Mouse (Mus musculus) liver, embryonic 12.5 days (tissue): ENCODE measurements around the gene Gnmt. TPM values are rescaled to one million over a fixed set of nuclear protein-coding genes. Genes with fewer than 3 reads are reported as not detected.

Experiments
- ATAC-seq: fragments of 200-750 bp; cut with Nextera tagmentation; 2 replicates; pipeline ENCODE4 v1.8.0; 2017; ENCODE audit warnings: moderate number of reproducible peaks, mild to moderate bottlenecking, moderate library complexity
- H3K27ac ChIP-seq: fragments of 300-500 bp; sonication (generic); 2 replicates; pipeline ENCODE4 v1.5.1; 2016; ENCODE audit warnings: mild to moderate bottlenecking
- H3K27me3 ChIP-seq: fragments of 300-500 bp; sonication (generic); replicated peaks from 2 replicates; pipeline ENCODE4 v1.6.1; 2016; ENCODE audit warnings: mild to moderate bottlenecking, moderate library complexity
- H3K36me3 ChIP-seq: fragments of 300-500 bp; sonication (generic); 2 replicates; pipeline ENCODE4 v1.6.1; 2016; ENCODE audit warnings: mild to moderate bottlenecking, moderate library complexity
- H3K4me1 ChIP-seq: fragments of 300-500 bp; sonication (generic); 2 replicates; pipeline ENCODE4 v1.6.1; 2016
- H3K4me2 ChIP-seq: fragments of 300-500 bp; sonication (generic); 2 replicates; pipeline ENCODE4 v1.6.1; 2016; ENCODE audit warnings: mild to moderate bottlenecking, moderate library complexity
- H3K4me3 ChIP-seq: fragments of 300-500 bp; sonication (generic); 2 replicates; pipeline ENCODE4 v1.5.1; 2016; ENCODE audit warnings: mild to moderate bottlenecking, moderate library complexity
- H3K9ac ChIP-seq: fragments of 300-500 bp; sonication (generic); 2 replicates; pipeline ENCODE4 v1.6.1; 2016; ENCODE audit warnings: mild to moderate bottlenecking, moderate library complexity
- H3K9me3 ChIP-seq: fragments of 300-500 bp; sonication (generic); replicated peaks from 2 replicates; pipeline ENCODE4 v1.6.1; 2016; ENCODE audit warnings: mild to moderate bottlenecking, moderate library complexity
- WGBS: fragments of 180-500 bp; shearing (Covaris S2); methylation state at CpG from one replicate; pipeline ENCODE4 v1.1.7; 2016; ENCODE audit not compliant: insufficient replicate concordance; 5-methylcytosine and 5-hydroxymethylcytosine counted together
- polyA plus RNA-seq: library from polyadenylated mRNA; unstranded; fragments of >200 nt; fragmentation: Nextera tagmentation; extraction: Ambion mirVana; gene quantifications from 2 replicates; pipeline ENCODE4 v1.2.1, GENCODE M21; 2016

The Gnmt gene
- polyA plus RNA-seq, 1 experiment from 2014 or later = 5.8 TPM

GRCm38 (mm10) chr17:46699912-46700311, 29.1 kb downstream of the Gnmt start:
- Histone ChIP-seq H3K36me3 (peaks cover 33% of the 10 kb centered on the region), H3K9me3 (no peaks in the 10 kb centered on the region), H3K4me2 (no peak overlapping the region), H3K4me3 (no peak overlapping the region), H3K27me3 (no peaks in the 10 kb centered on the region), H3K9ac (no peak overlapping the region), H3K4me1 (peaks cover 50% of the 10 kb centered on the region), H3K27ac (no peak overlapping the region)
- 77% methylated on average over 3 of the region's 3 CpGs for WGBS
- ATAC-seq = no peak

- ATAC-seq = no peak
- H3K4me3 ChIP-seq = no peak overlapping the region
- H3K9ac ChIP-seq = no peak overlapping the region
- no peaks in the 10 kb centered on the region for H3K9me3 ChIP-seq
- peaks cover 49% of the 10 kb centered on the region for H3K4me1 ChIP-seq
- peaks cover 33% of the 10 kb centered on the region for H3K36me3 ChIP-seq
- WGBS = 57% methylated on average over 5 of the region's 5 CpGs
- no peak overlapping the region for H3K4me2 ChIP-seq
- no peak overlapping the region for H3K27ac ChIP-seq
- H3K27me3 ChIP-seq = no peaks in the 10 kb centered on the region
These were observed 29.7 kb downstream of the Gnmt start for GRCm38 (mm10) chr17:46699245-46699644.

GRCm38 (mm10) chr17:46698515-46698914, 30.5 kb downstream of the Gnmt start:
- no peak for ATAC-seq
- no peak overlapping the region for H3K4me2 ChIP-seq
- no peak overlapping the region for H3K27ac ChIP-seq
- no peak overlapping the region for H3K9ac ChIP-seq
- H3K27me3 ChIP-seq = no peaks in the 10 kb centered on the region
- WGBS = 85% methylated on average over 6 of the region's 6 CpGs
- no peak overlapping the region for H3K4me3 ChIP-seq
- peaks cover 34% of the 10 kb centered on the region for H3K36me3 ChIP-seq
- H3K9me3 ChIP-seq = no peaks in the 10 kb centered on the region
- H3K4me1 ChIP-seq = peaks cover 42% of the 10 kb centered on the region

GRCm38 (mm10) chr17:46694517-46695063, 34.4 kb downstream of the Gnmt start:
- Histone ChIP-seq H3K27ac (no peak overlapping the region), H3K36me3 (peaks cover 34% of the 10 kb centered on the region), H3K4me1 (peaks cover 19% of the 10 kb centered on the region), H3K9me3 (no peaks in the 10 kb centered on the region), H3K9ac (no peak overlapping the region), H3K4me3 (no peak overlapping the region), H3K27me3 (no peaks in the 10 kb centered on the region), H3K4me2 (no peak overlapping the region)
- ATAC-seq = no peak
- WGBS = 85% methylated on average over 1 of the region's 1 CpGs

GRCm38 (mm10) chr17:46691390-46691789, 37.6 kb downstream of the Gnmt start:
- H3K9me3 ChIP-seq = no peaks in the 10 kb centered on the region
- H3K4me2 ChIP-seq = peak overlapping the region; percentile 39; the same call in 1 of the 2 replicates
- peak overlapping the region; percentile 39; the same call in 1 of the 2 replicates for H3K27ac ChIP-seq
- 76% methylated on average over 2 of the region's 2 CpGs for WGBS
- H3K36me3 ChIP-seq = peaks cover 42% of the 10 kb centered on the region
- ATAC-seq = no peak
- no peaks in the 10 kb centered on the region for H3K27me3 ChIP-seq
- no peak overlapping the region for H3K9ac ChIP-seq
- H3K4me3 ChIP-seq = no peak overlapping the region
- peaks cover 12% of the 10 kb centered on the region for H3K4me1 ChIP-seq

GRCm38 (mm10) chr17:46690665-46691064, 38.3 kb downstream of the Gnmt start:
- H3K4me2 ChIP-seq = peak overlapping the region; percentile 39
- no peaks in the 10 kb centered on the region for H3K27me3 ChIP-seq
- H3K4me1 ChIP-seq = peaks cover 12% of the 10 kb centered on the region
- H3K27ac ChIP-seq = peak overlapping the region; percentile 39; the same call in 1 of the 2 replicates
- no peak overlapping the region for H3K9ac ChIP-seq
- peak; percentile 83 for ATAC-seq
- H3K9me3 ChIP-seq = no peaks in the 10 kb centered on the region
- no peak overlapping the region for H3K4me3 ChIP-seq
- H3K36me3 ChIP-seq = peaks cover 49% of the 10 kb centered on the region
- 34% methylated on average over 12 of the region's 12 CpGs for WGBS

- Histone ChIP-seq H3K36me3 (peaks cover 69% of the 10 kb centered on the region), H3K9ac (no peak overlapping the region), H3K4me3 (no peak overlapping the region), H3K4me1 (peaks cover 17% of the 10 kb centered on the region), H3K9me3 (no peaks in the 10 kb centered on the region), H3K27me3 (no peaks in the 10 kb centered on the region), H3K4me2 (no peak overlapping the region), H3K27ac (no peak overlapping the region)
- ATAC-seq = no peak
- 79% methylated on average over 6 of the region's 6 CpGs for WGBS
These were observed 43.1 kb downstream of the Gnmt start for GRCm38 (mm10) chr17:46685913-46686312.

- Histone ChIP-seq H3K27me3 (no peaks in the 10 kb centered on the region), H3K4me1 (peaks cover 36% of the 10 kb centered on the region), H3K9ac (no peak overlapping the region), H3K9me3 (no peaks in the 10 kb centered on the region), H3K4me2 (no peak overlapping the region), H3K36me3 (peaks cover 64% of the 10 kb centered on the region), H3K27ac (no peak overlapping the region), H3K4me3 (no peak overlapping the region)
- 87% methylated on average over 16 of the region's 16 CpGs for WGBS
- no peak for ATAC-seq
These were observed 46.1 kb downstream of the Gnmt start for GRCm38 (mm10) chr17:46682654-46683389.

- Histone ChIP-seq H3K36me3 (peaks cover 64% of the 10 kb centered on the region), H3K4me1 (peaks cover 36% of the 10 kb centered on the region), H3K9me3 (no peaks in the 10 kb centered on the region), H3K27me3 (no peaks in the 10 kb centered on the region), H3K4me3 (peak overlapping the region; percentile 81), H3K9ac (peak overlapping the region; percentile 73), H3K27ac (peak overlapping the region; percentile 63), H3K4me2 (peak overlapping the region; percentile 85)
- no peak for ATAC-seq
- WGBS = 25% methylated on average over 12 of the region's 12 CpGs
These were observed 47.4 kb downstream of the Gnmt start for GRCm38 (mm10) chr17:46681466-46682118.

GRCm38 (mm10) chr17:46680760-46681373, 48.1 kb downstream of the Gnmt start, which contains the start of gene Klhdc3:
Klhdc3 (minus strand) TSS chr17:46680914.
- peaks cover 64% of the 10 kb centered on the region for H3K36me3 ChIP-seq
- H3K4me3 ChIP-seq = peak within 1 kb of the TSS; percentile 81
- peak within 1 kb of the TSS; percentile 85 for H3K9ac ChIP-seq
- H3K4me1 ChIP-seq = peaks cover 36% of the 10 kb centered on the region
- H3K9me3 ChIP-seq = no peaks in the 10 kb centered on the region
- ATAC-seq = peak; percentile 97
- WGBS = under 1% methylated on average over 49 of the region's 49 CpGs
- peak within 1 kb of the TSS; percentile 85 for H3K4me2 ChIP-seq
- H3K27ac ChIP-seq = peak within 1 kb of the TSS; percentile 90
- H3K27me3 ChIP-seq = no peaks in the 10 kb centered on the region

- peak overlapping the region; percentile 90 for H3K27ac ChIP-seq
- peak overlapping the region; percentile 81 for H3K4me3 ChIP-seq
- H3K4me1 ChIP-seq = peaks cover 39% of the 10 kb centered on the region
- peak overlapping the region; percentile 85 for H3K4me2 ChIP-seq
- peak; percentile 1; the same call in 1 of the 2 replicates for ATAC-seq
- H3K36me3 ChIP-seq = peaks cover 64% of the 10 kb centered on the region
- H3K9ac ChIP-seq = peak overlapping the region; percentile 85
- H3K9me3 ChIP-seq = no peaks in the 10 kb centered on the region
- H3K27me3 ChIP-seq = no peaks in the 10 kb centered on the region
- under 1% methylated on average over 34 of the region's 34 CpGs for WGBS
These were observed 48.9 kb downstream of the Gnmt start for GRCm38 (mm10) chr17:46679843-46680759.
